Mouse (Mus musculus) left cerebral cortex, postnatal 10 days (tissue): ENCODE data around the gene Olfr322. TPM values are rescaled to one million over a fixed set of nuclear protein-coding genes. Genes with fewer than 3 reads are reported as not detected.
"Not testable (repeated sequence)": the region's sequence is repeated elsewhere in the genome, so short reads cannot be mapped to it uniquely, and the experiment has no call there.

Experiments used
- DNase-seq, 2 experiments: peaks; one replicate each; pipeline ENCODE4 v3.0.0; 2021 to 2022; ENCODE audit warnings: low spot score in 2 of 2, mixed read lengths in 1 of 2; ENCODE audit errors: extremely low spot score in 1 of 2
- intact Hi-C: fragments of 180-260 bp; cut with DNase I; formaldehyde crosslinking; loops from one replicate; pipeline ENCODE4 v1.15.1; 2025
- total RNA-seq, 2 experiments: library from RNA; stranded (reverse); gene quantifications; 2 replicates each; pipeline ENCODE4 v1.2.3; 2021

The Olfr322 gene
- total RNA-seq, 2 experiments from 2014 or later: not detected

GRCm38 (mm10) chr11:58698862-58699261 is 40.3 kb downstream of the Olfr322 start, which contains the start of gene Olfr319:
Olfr319 (plus strand) TSS chr11:58699162.
- intact Hi-C loops: no loop called here
- DNase-seq: no peak

- intact Hi-C loops: no loop called here
- DNase-seq: no peak
These were observed 50.5 kb downstream of the Olfr322 start for GRCm38 (mm10) chr11:58709086-58709485.

GRCm38 (mm10) chr11:58717723-58718122 is 59.1 kb downstream of the Olfr322 start:
- DNase-seq, intact Hi-C loops: not testable (repeated sequence)

Other genes starting within 250 kb of the Olfr322 start
- not detected for gene 1810065E05Rik, start 237.7 kb upstream of the Olfr322 start, total RNA-seq
- gene Gm12253, start 226.2 kb upstream of the Olfr322 start, total RNA-seq: not detected
- not detected for gene Lypd9, start 205.9 kb upstream of the Olfr322 start, total RNA-seq
- not detected for gene Olfr30, start 196.5 kb upstream of the Olfr322 start, total RNA-seq
- not detected for gene Olfr332, start 166.2 kb upstream of the Olfr322 start, total RNA-seq
- not detected for gene Olfr331, start 156.2 kb upstream of the Olfr322 start, total RNA-seq
- not detected for gene Olfr330, start 123.9 kb upstream of the Olfr322 start, total RNA-seq
- not detected for gene Olfr329-ps, start 112.4 kb upstream of the Olfr322 start, total RNA-seq
- gene Olfr328, start 103.1 kb upstream of the Olfr322 start, total RNA-seq: under 1 TPM in 1 of 2 experiments, not detected in 1; 0.11 TPM
- gene Olfr224, start 88.2 kb upstream of the Olfr322 start, total RNA-seq: not detected
- not detected for gene Olfr325, start 81.1 kb upstream of the Olfr322 start, total RNA-seq
- gene Olfr324, start 63.7 kb upstream of the Olfr322 start, total RNA-seq: not detected
- not detected for gene 2210407C18Rik, start 42.7 kb upstream of the Olfr322 start, total RNA-seq
- not detected for gene Olfr323, start 28.3 kb upstream of the Olfr322 start, total RNA-seq
- under 1 TPM in 1 of 2 experiments, not detected in 1; 0.20 TPM for gene Trim58, start 18.3 kb upstream of the Olfr322 start, total RNA-seq
- not detected for gene Olfr320, start 22.3 kb downstream of the Olfr322 start, total RNA-seq
- gene Olfr319, start 40.4 kb downstream of the Olfr322 start, total RNA-seq: not detected
- gene Olfr318, start 65.2 kb downstream of the Olfr322 start, total RNA-seq: not detected
- gene Olfr317, start 80.4 kb downstream of the Olfr322 start, total RNA-seq: under 1 TPM; 0.20 to 0.30 TPM
- under 1 TPM; 0.24 to 0.28 TPM for gene Olfr316, start 94.0 kb downstream of the Olfr322 start, total RNA-seq
- gene Olfr315, start 114.4 kb downstream of the Olfr322 start, total RNA-seq: not detected
- gene Olfr314, start 124.2 kb downstream of the Olfr322 start, total RNA-seq: not detected
- 1 to 10 TPM; 1.2 to 2.2 TPM for gene Fam183b, start 143.2 kb downstream of the Olfr322 start, total RNA-seq
- gene Olfr313, start 156.2 kb downstream of the Olfr322 start, total RNA-seq: not detected
- not detected for gene Olfr312, start 170.5 kb downstream of the Olfr322 start, total RNA-seq
- not detected for gene Olfr311, start 180.5 kb downstream of the Olfr322 start, total RNA-seq
- 10 to 100 TPM; 17.5 to 18.7 TPM for gene Gm12258, start 188.4 kb downstream of the Olfr322 start, total RNA-seq
- 10 to 100 TPM in 1 of 2 experiments, 1 to 10 TPM in 1; 8.8 to 11.0 TPM for gene 2810021J22Rik, start 208.4 kb downstream of the Olfr322 start, total RNA-seq
- gene Zfp39, start 245.4 kb downstream of the Olfr322 start, total RNA-seq: 1 to 10 TPM; 9.5 to 9.6 TPM